Mouse (Mus musculus) layer of hippocampus, postnatal 14 days (tissue): ENCODE data around the gene Fsd1l. TPM values are rescaled to one million over a fixed set of nuclear protein-coding genes. Genes with fewer than 3 reads are reported as not detected.

Experiments used
- DNase-seq, 2 experiments: peaks; one replicate each; pipeline ENCODE4 v3.0.0; 2021 to 2022; ENCODE audit warnings: low spot score in 2 of 2, mixed read lengths in 1 of 2
- total RNA-seq, 2 experiments: library from RNA; stranded (reverse); gene quantifications; 2 replicates each; pipeline ENCODE4 v1.2.3; 2021

Fsd1l gene
- total RNA-seq, 2 experiments from 2014 or later: 38.8 to 41.0 TPM

GRCm38 (mm10) chr4:53728121-53728520 is 96.8 kb downstream of the Fsd1l start:
- DNase-seq: no peak

GRCm38 (mm10) chr4:53738956-53739616 is 107.8 kb downstream of the Fsd1l start:
- DNase-seq: peak; percentile 31 to 78

- no peak for DNase-seq
These were observed 118.6 kb downstream of the Fsd1l start for GRCm38 (mm10) chr4:53749831-53750230.

GRCm38 (mm10) chr4:53750391-53751120 is 119.3 kb downstream of the Fsd1l start:
- peak in 1 of 2 experiments; percentile 29 for DNase-seq

Other genes with a start within 250 kb of the Fsd1l start
- gene Slc44a1, start 191.1 kb upstream of the Fsd1l start, total RNA-seq: 100 to 1,000 TPM; 101 to 110 TPM
- gene Fktn, start 82.5 kb downstream of the Fsd1l start, total RNA-seq: 10 to 100 TPM; 29.6 to 30.1 TPM
- not detected for gene Tal2, start 148.2 kb downstream of the Fsd1l start, total RNA-seq
- gene Tmem38b, start 194.6 kb downstream of the Fsd1l start, total RNA-seq: 10 to 100 TPM; 15.2 to 15.5 TPM